Mouse (Mus musculus): ENCODE results near the gene Pigs. TPM values are rescaled to one million over a fixed set of nuclear protein-coding genes. Genes with fewer than 3 reads are reported as not detected.

The Pigs gene
- 107 and 137 TPM in 2 replicates for polyA plus RNA-seq (2012; rRNA removed)

GRCm38 (mm10) chr11:78327634-78328511 is at the start of gene Pigs:
Pigs (plus strand) TSS chr11:78328415.

GRCm38 (mm10) chr11:78290654-78291053 is 37.6 kb upstream of the Pigs start, which contains the start of gene BC030499:
BC030499 (plus strand) TSS chr11:78290841.

GRCm38 (mm10) chr11:78301357-78302084 is 26.7 kb upstream of the Pigs start, which contains the start of gene Spag5:
Spag5 (plus strand) TSS chr11:78301529.

GRCm38 (mm10) chr11:78322860-78323259 is 5.4 kb upstream of the Pigs start, which contains the start of gene Aldoc:
Aldoc (plus strand) TSS chr11:78322968.

GRCm38 (mm10) chr11:78343381-78344327 is 15.4 kb downstream of the Pigs start, which contains the start of gene Unc119:
Unc119 (plus strand) TSS chr11:78343482.

GRCm38 (mm10) chr11:78386508-78387043 is 58.4 kb downstream of the Pigs start, which contains the start of gene Foxn1:
Foxn1 (minus strand) TSS chr11:78386558.

Other genes starting within 250 kb of the Pigs start
- 38.3 and 49.4 TPM in 2 replicates for gene Eral1, start 248.0 kb upstream of the Pigs start, polyA plus RNA-seq (2012; rRNA removed)
- 30.4 and 47.6 TPM in 2 replicates for gene Fam222b, start 233.8 kb upstream of the Pigs start, polyA plus RNA-seq (2012; rRNA removed)
- 122 and 141 TPM in 2 replicates for gene Traf4, start 162.8 kb upstream of the Pigs start, polyA plus RNA-seq (2012; rRNA removed)
- 34.2 and 34.3 TPM in 2 replicates for gene Nek8, start 151.7 kb upstream of the Pigs start, polyA plus RNA-seq (2012; rRNA removed)
- 100 and 122 TPM in 2 replicates for gene Tlcd1, start 151.7 kb upstream of the Pigs start, polyA plus RNA-seq (2012; rRNA removed)
- gene Rpl23a, start 144.8 kb upstream of the Pigs start, polyA plus RNA-seq (2012; rRNA removed), result 166 and 182 TPM in 2 replicates
- 162 and 227 TPM in 2 replicates for gene Rab34, start 140.0 kb upstream of the Pigs start, polyA plus RNA-seq (2012; rRNA removed)
- gene Proca1, start 135.0 kb upstream of the Pigs start, polyA plus RNA-seq (2012; rRNA removed), result 0.90 and 1.1 TPM in 2 replicates
- 160 and 201 TPM in 2 replicates for gene Sdf2, start 82.7 kb upstream of the Pigs start, polyA plus RNA-seq (2012; rRNA removed)
- 17.8 and 25.3 TPM in 2 replicates for gene Supt6, start 82.4 kb upstream of the Pigs start, polyA plus RNA-seq (2012; rRNA removed)
- gene 2610507B11Rik, start 66.7 kb upstream of the Pigs start, polyA plus RNA-seq (2012; rRNA removed), result 88.4 and 89.1 TPM in 2 replicates
- gene BC030499, start 37.6 kb upstream of the Pigs start, polyA plus RNA-seq (2012; rRNA removed), result 0.15 and 0.23 TPM in 2 replicates
- gene Spag5, start 26.9 kb upstream of the Pigs start, polyA plus RNA-seq (2012; rRNA removed), result 11.1 and 11.4 TPM in 2 replicates
- 67.1 and 68.0 TPM in 2 replicates for gene Aldoc, start 5.4 kb upstream of the Pigs start, polyA plus RNA-seq (2012; rRNA removed)
- 97.4 and 148 TPM in 2 replicates for gene Unc119, start 15.1 kb downstream of the Pigs start, polyA plus RNA-seq (2012; rRNA removed)
- gene Foxn1, start 58.1 kb downstream of the Pigs start, polyA plus RNA-seq (2012; rRNA removed), result not detected in 2 replicates
- 1.8 TPM in 2 replicates for gene Slc13a2, start 93.8 kb downstream of the Pigs start, polyA plus RNA-seq (2012; rRNA removed)
- gene Slc46a1, start 137.3 kb downstream of the Pigs start, polyA plus RNA-seq (2012; rRNA removed), result 45.6 and 45.9 TPM in 2 replicates
- 1.8 and 2.0 TPM in 2 replicates for gene Sarm1, start 169.3 kb downstream of the Pigs start, polyA plus RNA-seq (2012; rRNA removed)
- 9.1 and 12.5 TPM in 2 replicates for gene Vtn, start 170.7 kb downstream of the Pigs start, polyA plus RNA-seq (2012; rRNA removed)
- gene Sebox, start 175.0 kb downstream of the Pigs start, polyA plus RNA-seq (2012; rRNA removed), result 1.8 and 2.2 TPM in 2 replicates
- gene Tmem199, start 183.8 kb downstream of the Pigs start, polyA plus RNA-seq (2012; rRNA removed), result 10.1 and 13.4 TPM in 2 replicates
- 75.3 and 83.9 TPM in 2 replicates for gene Poldip2, start 183.8 kb downstream of the Pigs start, polyA plus RNA-seq (2012; rRNA removed)
- 42.6 and 47.1 TPM in 2 replicates for gene Tnfaip1, start 207.9 kb downstream of the Pigs start, polyA plus RNA-seq (2012; rRNA removed)
- 115 and 119 TPM in 2 replicates for gene Ift20, start 207.9 kb downstream of the Pigs start, polyA plus RNA-seq (2012; rRNA removed)
- 26.2 and 35.9 TPM in 2 replicates for gene Tmem97, start 222.4 kb downstream of the Pigs start, polyA plus RNA-seq (2012; rRNA removed)

Measured in ovary, adult 2 months (tissue).